Mouse (Mus musculus): ENCODE data around the gene Fgf18. TPM values are rescaled to one million over a fixed set of nuclear protein-coding genes. Genes with fewer than 3 reads are reported as not detected.

The Fgf18 gene
- total and polyA plus RNA-seq, 3 experiments: 0.15 to 0.40 TPM; not detected in 1

GRCm38 (mm10) chr11:33148338-33149087 is 1.3 kb upstream of the Fgf18 start (continued):
- TF ChIP-seq EP300 (IDR thresholded peaks at IDR 0.05; ENCODE audit: low read depth in 1 of 2, low read length in 2 of 2) (peak in 1 of 2 experiments; percentile 14; a peak in 1 of 4 replicates), NRF1 (IDR thresholded peaks at IDR 0.05; ENCODE audit: insufficient read depth, low read depth, low read length, poor library complexity, severe bottlenecking) (no peak), MYB (IDR thresholded peaks at IDR 0.05; ENCODE audit: low read depth, low read length) (peak; percentile 63; the same call in 1 of the 2 replicates), CHD2 (IDR thresholded peaks at IDR 0.05; ENCODE audit: low read length) (no peak; the same call in 1 of the 2 replicates), MAX (IDR thresholded peaks at IDR 0.05; ENCODE audit: low read length) (no peak), ELF1 (IDR thresholded peaks at IDR 0.05; ENCODE audit: low read depth, low read length) (no peak), ZMIZ1 (IDR thresholded peaks at IDR 0.05; ENCODE audit: low read depth, low read length) (peak; percentile 83), NELFE (IDR thresholded peaks at IDR 0.05; ENCODE audit: low read depth, low read length) (peak; percentile 52)

GRCm38 (mm10) chr11:33147572-33148337 is 555 bp upstream of the Fgf18 start:
- Histone ChIP-seq H3K79me2 (ENCODE audit: control insufficient read depth, insufficient read depth, low read length, poor library complexity) (no peaks in the 10 kb centered on the region), H3K36me3 (ENCODE audit: control insufficient read depth in 1 of 2, insufficient read depth in 2 of 2, low read length in 2 of 2) (peaks cover 6 to 9% of the 10 kb centered on the region in 2 experiments), H3K9me3 (replicated peaks; ENCODE audit: insufficient read depth, low read length) (no peaks in the 10 kb centered on the region), H3K4me3 (ENCODE audit: control insufficient read depth in 1 of 2, insufficient read depth in 1 of 2, low read depth in 2 of 2, low read length in 2 of 2) (no peak overlapping the region), H3K27ac (ENCODE audit: control insufficient read depth, low read depth, low read length) (no peak overlapping the region), H3K9ac (ENCODE audit: control insufficient read depth, low read depth, low read length, poor library complexity, severe bottlenecking) (no peak overlapping the region), H3K4me1 (ENCODE audit: control insufficient read depth in 1 of 2, insufficient read depth in 2 of 2, low read length in 2 of 2) (no peaks in the 10 kb centered on the region), H3K27me3 (ENCODE audit: control insufficient read depth in 1 of 2, insufficient read depth in 2 of 2, low read length in 2 of 2) (no peaks in the 10 kb centered on the region)
- DNase-seq (ENCODE audit: low read depth, low spot score): no peak
- TF ChIP-seq GATA1 (IDR thresholded peaks at IDR 0.05; ENCODE audit: low read depth, low read length) (no peak), ETS1 (IDR thresholded peaks at IDR 0.05; ENCODE audit: low read depth, low read length) (no peak), POLR2AphosphoS2 (IDR thresholded peaks at IDR 0.05; ENCODE audit: low read length) (no peak), POLR2AphosphoS5 (IDR thresholded peaks at IDR 0.05; ENCODE audit: borderline replicate concordance, low read depth, low read length) (no peak), GABPA (IDR thresholded peaks at IDR 0.05; ENCODE audit: low read depth, low read length) (no peak), MYC (IDR thresholded peaks at IDR 0.05; ENCODE audit: low read depth, low read length) (no peak), CTCF (IDR thresholded peaks at IDR 0.05 in 2 of 3, conservative IDR thresholded peaks at IDR 0.05 in 1 of 3; ENCODE audit: control insufficient read depth in 1 of 3, insufficient read depth in 1 of 3, low read depth in 2 of 3, low read length in 3 of 3, poor library complexity in 1 of 3, severe bottlenecking in 1 of 3) (no peak), POLR2A (IDR thresholded peaks at IDR 0.05; ENCODE audit: control insufficient read depth in 1 of 2, insufficient read depth in 1 of 2, low read depth in 1 of 2, low read length in 2 of 2, poor library complexity in 1 of 2) (no peak)

All from MEL (cell line).